ENCODE assay signal across 12 mouse cellular contexts in the genomic region with DNA sequence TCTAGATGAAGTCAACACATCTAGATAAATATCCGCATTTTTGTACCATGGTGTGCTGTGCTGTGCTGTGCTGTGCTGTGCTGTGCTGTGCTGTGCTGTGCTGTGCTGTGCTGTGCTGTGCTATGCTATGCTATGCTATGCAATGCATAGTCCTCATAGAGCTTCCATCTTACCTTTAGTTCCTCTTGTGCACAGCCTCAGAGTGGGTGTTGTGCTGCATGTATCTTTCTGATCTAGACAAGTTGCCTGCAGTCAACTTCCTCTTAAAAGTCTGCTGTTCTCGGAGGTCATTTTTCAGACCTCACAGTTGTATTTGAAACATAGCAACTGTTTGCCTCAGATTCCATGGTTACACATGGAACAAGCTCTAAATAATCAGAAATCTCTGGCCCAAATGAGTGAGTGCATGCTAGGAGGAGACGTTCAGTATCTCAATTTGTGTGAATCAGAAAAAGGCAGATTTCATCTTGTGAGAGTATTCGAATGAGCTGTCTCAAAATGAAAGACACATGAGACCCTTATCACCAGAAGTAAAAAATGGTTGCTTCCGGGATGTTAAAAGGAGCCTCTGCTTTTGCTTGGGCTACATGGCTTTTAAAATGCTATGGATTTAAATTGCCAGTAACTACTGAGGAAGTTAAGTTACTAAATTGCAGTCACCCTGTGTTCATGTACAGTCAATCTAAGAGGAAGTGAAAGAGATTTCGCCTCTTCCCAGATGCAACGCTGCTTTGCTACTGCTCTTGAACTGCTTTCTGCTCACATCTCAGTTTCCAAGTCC.
DNase-seq lines count a peak whose midpoint lies in the region; ATAC-seq and TF ChIP-seq lines count a peak whose summit lies in the region.
"Had no signal": no experiment of that assay in that cellular context is flagged by ENCODE, and none has a peak within 500 bp of the region (broad histone marks: within the 10 kb centered on the region; RNA-seq: fewer than 3 reads in every experiment).

No protein-coding gene starts in this region.

- no peaks in the 10 kb centered on the region for H3K4me1 ChIP-seq in heart, postnatal 0 days (ENCODE audit: control insufficient read depth, insufficient read depth)
- no peaks in the 10 kb centered on the region for H3K4me1 ChIP-seq in heart, embryonic 11.5 days (ENCODE audit: control insufficient read depth, insufficient read depth, low read length)
- no peaks in the 10 kb centered on the region for H3K4me1 ChIP-seq in liver, postnatal 0 days (ENCODE audit: insufficient read depth)
- H3K4me1 ChIP-seq in neural tube, embryonic 15.5 days, result no peaks in the 10 kb centered on the region

- H3K36me3 ChIP-seq in heart, postnatal 0 days (replicated peaks; ENCODE audit: control insufficient read depth, insufficient read depth, low read length), result peaks cover 62% of the 10 kb centered on the region
- peaks cover 13% of the 10 kb centered on the region for H3K36me3 ChIP-seq in heart, embryonic 11.5 days (ENCODE audit: control insufficient read depth, insufficient read depth, low read length)
- peaks cover 51% of the 10 kb centered on the region for H3K36me3 ChIP-seq in liver, postnatal 0 days (replicated peaks; ENCODE audit: insufficient read depth, low read length)
- no peaks in the 10 kb centered on the region for H3K36me3 ChIP-seq in neural tube, embryonic 15.5 days

- no peak overlapping the region for H3K4me2 ChIP-seq in heart, postnatal 0 days (ENCODE audit: low read depth, low read length)
- no peak overlapping the region for H3K4me2 ChIP-seq in heart, embryonic 11.5 days
- H3K4me2 ChIP-seq in liver, postnatal 0 days (ENCODE audit: low read depth, low read length), result peak overlapping the region; percentile 19; the same call in 1 of the 2 replicates
- no peak overlapping the region for H3K4me2 ChIP-seq in neural tube, embryonic 15.5 days

- H3K9ac ChIP-seq in heart, postnatal 0 days (replicated peaks; ENCODE audit: low read depth, low read length), result no peak overlapping the region
- H3K9ac ChIP-seq in heart, embryonic 11.5 days (ENCODE audit: low read depth, low read length), result no peak overlapping the region
- H3K9ac ChIP-seq in liver, postnatal 0 days (replicated peaks), result no peak overlapping the region
- no peak overlapping the region for H3K9ac ChIP-seq in neural tube, embryonic 15.5 days (replicated peaks)

- H3K9me3 ChIP-seq in heart, postnatal 0 days (replicated peaks; ENCODE audit: control insufficient read depth, low read length), result no peaks in the 10 kb centered on the region
- no peaks in the 10 kb centered on the region for H3K9me3 ChIP-seq in heart, embryonic 11.5 days (replicated peaks; ENCODE audit: control insufficient read depth, low read length)
- H3K9me3 ChIP-seq in liver, postnatal 0 days (ENCODE audit: low read length), result no peaks in the 10 kb centered on the region
- no peaks in the 10 kb centered on the region for H3K9me3 ChIP-seq in neural tube, embryonic 15.5 days (replicated peaks)
- H3K9me3 ChIP-seq: megakaryocyte, embryonic 14.5 days had no signal

- TF ChIP-seq EP300 in heart, postnatal 0 days (IDR thresholded peaks at IDR 0.05; ENCODE audit: low read depth), result no peak
- 0 out of 2 replicates have a peak, but pooled peaks have one; percentile 10 for TF ChIP-seq EP300 in liver, postnatal 0 days (IDR thresholded peaks at IDR 0.05; ENCODE audit: low read depth)

- 72% methylated on average over 7 of the region's 7 CpGs for WGBS in heart, postnatal 0 days
- 78% methylated on average over 7 of the region's 7 CpGs for WGBS in heart, embryonic 11.5 days (ENCODE audit: insufficient replicate concordance)
- WGBS in liver, postnatal 0 days (ENCODE audit: insufficient replicate concordance), result 40% methylated on average over 7 of the region's 7 CpGs
- WGBS in neural tube, embryonic 15.5 days, result 95% methylated on average over 7 of the region's 7 CpGs

- TF ChIP-seq CTCF in heart, postnatal 0 days (IDR thresholded peaks at IDR 0.05; ENCODE audit: low read depth), result no peak
- TF ChIP-seq CTCF in liver, postnatal 0 days (IDR thresholded peaks at IDR 0.05; ENCODE audit: low read depth), result no peak

- DNase-seq in heart, postnatal 0 days (ENCODE audit: low spot score), result no peak
- DNase-seq in 416B (ENCODE audit: low read depth), result peak; percentile 61
- DNase-seq in T-cell, adult 2 months (ENCODE audit: low spot score), result peak; percentile 45
- no peak for DNase-seq in liver, postnatal 0 days
- DNase-seq in urinary bladder, postnatal 36 days (ENCODE audit: low spot score in 2 of 2), result no peak
- no peak for DNase-seq in embryo, embryonic 10.5 days (ENCODE audit: low spot score)
- DNase-seq: cerebellum, adult 11-12 months; heart, postnatal 14 days; kidney, adult 8-10 months had no signal

- H3K27me3 ChIP-seq in heart, postnatal 0 days (ENCODE audit: control insufficient read depth, insufficient read depth, low read length), result no peaks in the 10 kb centered on the region
- H3K27me3 ChIP-seq in heart, embryonic 11.5 days (ENCODE audit: control insufficient read depth, insufficient read depth, low read length), result no peaks in the 10 kb centered on the region
- no peaks in the 10 kb centered on the region for H3K27me3 ChIP-seq in liver, postnatal 0 days (ENCODE audit: insufficient read depth, low read length)
- H3K27me3 ChIP-seq in neural tube, embryonic 15.5 days (replicated peaks), result no peaks in the 10 kb centered on the region
- H3K27me3 ChIP-seq: megakaryocyte, embryonic 14.5 days had no signal

- no peak overlapping the region for H3K4me3 ChIP-seq in heart, postnatal 0 days (ENCODE audit: low read depth, low read length)
- no peak overlapping the region for H3K4me3 ChIP-seq in heart, embryonic 11.5 days (ENCODE audit: low read depth, low read length)
- H3K4me3 ChIP-seq in liver, postnatal 0 days (ENCODE audit: low read depth, low read length), result no peak overlapping the region
- H3K4me3 ChIP-seq in neural tube, embryonic 15.5 days (replicated peaks), result no peak overlapping the region
- H3K4me3 ChIP-seq: megakaryocyte, embryonic 14.5 days had no signal

- no peak for ATAC-seq in heart, postnatal 0 days (ENCODE audit: insufficient read depth, low read depth)
- ATAC-seq in heart, embryonic 11.5 days (replicated peaks; ENCODE audit: insufficient number of reproducible peaks, low FRiP score, low TSS enrichment), result no peak
- peak; percentile 70 for ATAC-seq in liver, postnatal 0 days
- ATAC-seq in neural tube, embryonic 15.5 days (ENCODE audit: low FRiP score), result no peak

- H3K27ac ChIP-seq in heart, postnatal 0 days (ENCODE audit: low read depth), result peak overlapping the region; percentile 32; the same call in 1 of the 2 replicates
- H3K27ac ChIP-seq in heart, embryonic 11.5 days (ENCODE audit: low read depth, low read length), result no peak overlapping the region
- peak overlapping the region; percentile 88 for H3K27ac ChIP-seq in liver, postnatal 0 days (ENCODE audit: low read depth)
- no peak overlapping the region for H3K27ac ChIP-seq in neural tube, embryonic 15.5 days (replicated peaks)

Comparison
In these comparisons a context has a peak if more than half of its experiments do, and no peak if none do; other contexts are left out.
1. H3K27ac ChIP-seq: peak in heart, postnatal 0 days (single experiment) and liver, postnatal 0 days (single experiment); none in heart, embryonic 11.5 days (single experiment) and neural tube, embryonic 15.5 days (single experiment).
2. DNase-seq: peak in 416B (single experiment) and T-cell, adult 2 months (single experiment); none in heart, postnatal 0 days (single experiment), liver, postnatal 0 days (single experiment), urinary bladder, postnatal 36 days (0 of 2) and embryo, embryonic 10.5 days (single experiment).